Mouse (Mus musculus) small intestine, adult 2 months (tissue): ENCODE data around the gene Arhgef19. TPM values are rescaled to one million over a fixed set of nuclear protein-coding genes. Genes with fewer than 3 reads are reported as not detected.
A peak's percentile ranks its signal among the peaks of the same experiment; 100 is the strongest.

Source experiments
- H3K27ac ChIP-seq: fragments of 200-500 bp; 2 replicates; pipeline ENCODE4 v1.5.1; 2012; ENCODE audit warnings: low read depth, low read length, control low read depth, inconsistent platforms; ENCODE audit not compliant: insufficient read depth
- H3K27me3 ChIP-seq: fragments of 200-500 bp; 2 replicates; pipeline ENCODE4 v1.6.1; 2012; ENCODE audit warnings: mild to moderate bottlenecking, moderate library complexity, low read length, inconsistent platforms; ENCODE audit not compliant: control insufficient read depth, insufficient read depth
- H3K36me3 ChIP-seq: fragments of 200-500 bp; 2 replicates; pipeline ENCODE4 v1.6.1; 2012; ENCODE audit warnings: mild to moderate bottlenecking, low read length, control low read depth, inconsistent platforms; ENCODE audit not compliant: control insufficient read depth, insufficient read depth
- H3K4me1 ChIP-seq: fragments of 200-500 bp; 2 replicates; pipeline ENCODE4 v1.6.1; 2012; ENCODE audit warnings: low read length, inconsistent platforms, mixed read lengths; ENCODE audit not compliant: control insufficient read depth, insufficient read depth, insufficient read length
- H3K4me3 ChIP-seq: fragments of 200-500 bp; 2 replicates; pipeline ENCODE4 v1.5.1; 2012; ENCODE audit warnings: low read depth, mild to moderate bottlenecking, control low read depth, inconsistent platforms, low read length, moderate library complexity
- CTCF ChIP-seq: fragments of 200-500 bp; IDR thresholded peaks from 2 replicates; pipeline ENCODE4 v1.5.1; 2012; ENCODE audit warnings: low read depth, mild to moderate bottlenecking, control low read depth, inconsistent platforms, low read length, moderate library complexity, mixed read lengths; ENCODE audit not compliant: insufficient replicate concordance, insufficient read length; ENCODE audit errors: extremely low read depth
- POLR2A ChIP-seq: fragments of 200-500 bp; IDR thresholded peaks from 2 replicates; pipeline ENCODE4 v1.6.1; 2012; ENCODE audit warnings: low read depth, mild to moderate bottlenecking, control low read depth, inconsistent platforms, low read length, moderate library complexity
- WGBS: fragments of 180-500 bp; shearing (Covaris S2); methylation state at CpG from one replicate; pipeline ENCODE4 v1.1.7; 2018; 5-methylcytosine and 5-hydroxymethylcytosine counted together
- polyA plus RNA-seq: library from polyadenylated mRNA; depleted of rRNA; stranded (reverse); fragments of >200 nt; gene quantifications from 2 replicates; pipeline ENCODE4 v1.2.3, GENCODE M21; 2012

Arhgef19 gene
- polyA plus RNA-seq, 1 experiment = 48.8 TPM

DNA sequence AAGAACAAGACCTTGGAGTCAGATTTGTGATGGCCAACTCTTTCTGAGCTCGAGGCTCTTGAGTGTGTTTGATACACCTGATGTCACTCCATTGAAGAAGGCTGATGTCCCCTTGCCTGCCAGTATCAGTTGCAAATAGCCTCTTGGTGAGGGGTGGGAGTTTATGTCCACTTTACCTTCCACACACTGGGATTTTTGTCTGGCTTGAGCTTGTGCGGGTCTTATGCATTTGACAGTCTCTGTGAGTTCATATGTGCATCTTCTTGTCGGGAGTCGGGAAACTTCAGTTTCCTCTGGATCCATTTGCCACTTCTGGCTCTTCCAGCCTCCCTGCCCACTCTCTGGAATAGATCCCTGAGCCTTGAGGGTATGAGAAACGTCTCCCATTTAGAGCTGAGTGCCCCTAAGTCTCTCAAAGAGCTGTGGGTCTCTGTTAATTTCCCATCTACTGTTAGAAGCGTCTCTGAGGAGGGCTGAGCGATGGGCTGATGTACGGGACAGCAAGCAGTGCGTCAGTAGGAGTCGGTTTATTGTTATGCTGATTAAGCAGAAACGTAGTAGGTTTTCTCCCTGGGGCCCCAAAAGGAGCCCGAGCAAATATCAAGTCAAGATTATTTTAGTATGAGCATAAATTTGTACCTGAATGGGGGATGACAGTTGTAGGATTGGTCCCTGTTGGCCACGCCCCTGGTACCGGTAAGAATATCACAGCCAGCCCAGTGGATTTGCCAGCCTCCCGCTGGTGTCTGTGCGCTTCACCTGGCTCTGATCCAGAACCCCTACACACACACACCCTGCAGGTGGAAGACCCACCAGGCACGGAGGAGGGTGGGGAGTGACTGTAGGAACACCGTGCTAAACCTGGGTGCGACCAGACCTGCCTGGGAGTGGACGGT lies 559 bp upstream of the Arhgef19 start:
- Histone ChIP-seq H3K27ac (peak overlapping the region; percentile 23; the same call in 1 of the 2 replicates), H3K36me3 (no peaks in the 10 kb centered on the region), H3K4me1 (peaks cover 23% of the 10 kb centered on the region), H3K27me3 (no peaks in the 10 kb centered on the region), H3K4me3 (peak overlapping the region; percentile 68)
- TF ChIP-seq POLR2A (no peak), CTCF (no peak)
- WGBS = 11% methylated on average over 20 of the region's 20 CpGs

DNA sequence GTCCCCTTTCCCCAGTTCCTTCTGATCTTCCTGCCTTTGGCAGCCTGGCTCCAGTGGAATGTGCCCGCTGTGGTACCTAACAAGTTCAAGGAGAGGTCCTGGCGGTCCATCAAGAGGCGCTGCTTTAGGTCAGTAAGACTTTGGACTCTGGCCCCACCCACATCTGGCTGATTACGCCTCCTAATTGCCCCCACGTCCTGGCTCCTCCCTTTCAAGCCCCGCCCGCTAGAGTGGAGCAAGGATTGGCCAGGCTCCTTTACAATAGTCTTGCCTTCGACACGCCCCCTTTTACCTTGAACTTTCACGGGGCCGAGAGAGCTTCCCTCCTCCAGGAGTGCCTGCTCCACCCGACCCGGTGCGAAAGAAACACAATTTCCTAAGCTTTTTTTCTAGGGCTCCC lies 1.3 kb downstream of the Arhgef19 start:
- Histone ChIP-seq H3K27ac (peak overlapping the region; percentile 75), H3K27me3 (no peaks in the 10 kb centered on the region), H3K36me3 (no peaks in the 10 kb centered on the region; the same call in 1 of the 2 replicates), H3K4me1 (peaks cover 27% of the 10 kb centered on the region), H3K4me3 (peak overlapping the region; percentile 46)
- no peak for TF ChIP-seq CTCF
- no peak; the same call in 1 of the 2 replicates for TF ChIP-seq POLR2A
- 5% methylated on average over 14 of the region's 14 CpGs for WGBS

DNA sequence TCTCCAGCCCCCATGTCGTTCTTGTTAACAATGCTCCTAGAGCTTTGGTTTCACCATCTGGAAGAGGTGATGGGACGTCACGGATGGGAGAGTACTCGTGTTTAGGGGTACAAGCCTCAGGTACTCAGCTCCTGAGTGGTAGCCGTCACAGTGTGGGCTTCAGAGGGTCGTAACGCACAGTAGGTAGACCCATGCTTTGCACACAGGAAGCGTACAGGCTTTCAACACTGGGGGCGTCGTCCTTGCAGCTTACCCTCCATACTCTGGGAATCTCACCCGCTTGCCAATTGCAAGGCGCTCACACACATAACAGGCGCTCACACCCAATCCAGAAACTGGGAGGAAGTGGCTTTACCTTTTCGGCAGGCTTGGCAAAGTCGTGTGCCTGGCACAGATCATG lies 2.6 kb downstream of the Arhgef19 start:
- 35% methylated on average over 15 of the region's 15 CpGs for WGBS
- Histone ChIP-seq H3K27me3 (no peaks in the 10 kb centered on the region), H3K36me3 (peaks cover 7% of the 10 kb centered on the region), H3K27ac (no peak overlapping the region), H3K4me3 (no peak overlapping the region), H3K4me1 (peaks cover 27% of the 10 kb centered on the region)
- TF ChIP-seq CTCF = no peak
- TF ChIP-seq POLR2A = no peak

DNA sequence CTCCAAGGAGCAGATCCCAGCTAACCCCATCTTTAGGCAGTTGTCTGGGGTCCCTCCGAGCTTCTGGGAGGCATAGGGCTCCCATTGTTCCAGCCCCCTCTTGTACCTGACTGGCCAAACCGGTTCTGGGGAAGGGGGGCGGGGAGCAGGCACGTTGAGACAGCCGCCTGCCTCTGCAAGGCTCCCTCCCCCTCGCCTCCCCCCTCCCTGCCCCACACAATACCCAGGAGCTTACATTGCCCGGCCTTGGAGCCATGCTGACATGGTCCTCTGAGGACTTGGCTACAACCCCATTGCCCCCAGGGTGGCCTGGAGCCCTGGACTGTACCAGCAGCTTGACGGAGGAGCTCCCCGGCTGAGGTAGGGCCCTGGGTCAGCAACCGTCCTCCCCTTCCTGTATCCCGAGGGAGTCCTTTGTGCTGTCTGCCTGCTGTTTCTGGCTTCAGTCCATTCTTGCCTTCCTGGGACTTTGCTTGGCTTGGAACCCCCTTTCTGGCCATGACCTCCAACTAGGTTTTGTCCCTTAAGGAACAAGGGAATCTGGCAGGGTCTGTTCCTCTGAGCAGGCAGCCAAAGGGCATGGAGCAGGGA lies 3.4 kb downstream of the Arhgef19 start:
- TF ChIP-seq CTCF = no peak
- no peak for TF ChIP-seq POLR2A
- Histone ChIP-seq H3K27ac (no peak overlapping the region), H3K4me1 (peaks cover 32% of the 10 kb centered on the region), H3K4me3 (peak overlapping the region; percentile 27), H3K36me3 (peaks cover 9% of the 10 kb centered on the region), H3K27me3 (no peaks in the 10 kb centered on the region)
- 12% methylated on average over 11 of the region's 11 CpGs for WGBS

- Histone ChIP-seq H3K27ac (no peak overlapping the region), H3K4me1 (peaks cover 39% of the 10 kb centered on the region), H3K4me3 (no peak overlapping the region), H3K27me3 (no peaks in the 10 kb centered on the region), H3K36me3 (peaks cover 9% of the 10 kb centered on the region)
- WGBS = 66% methylated on average over 5 of the region's 5 CpGs
- TF ChIP-seq CTCF = no peak
- no peak for TF ChIP-seq POLR2A
Observed at GRCm38 (mm10) chr4:141243636-141244035, 4.3 kb downstream of the Arhgef19 start.

GRCm38 (mm10) chr4:141244401-141244800 lies 5.1 kb downstream of the Arhgef19 start:
- no peaks in the 10 kb centered on the region for H3K27me3 ChIP-seq
- WGBS = 69% methylated on average over 5 of the region's 5 CpGs
- TF ChIP-seq POLR2A (no peak), CTCF (no peak)
- peaks cover 35% of the 10 kb centered on the region for H3K4me1 ChIP-seq
- H3K36me3 ChIP-seq = peaks cover 13% of the 10 kb centered on the region
- no peak overlapping the region for H3K4me3 ChIP-seq
- no peak overlapping the region for H3K27ac ChIP-seq

DNA sequence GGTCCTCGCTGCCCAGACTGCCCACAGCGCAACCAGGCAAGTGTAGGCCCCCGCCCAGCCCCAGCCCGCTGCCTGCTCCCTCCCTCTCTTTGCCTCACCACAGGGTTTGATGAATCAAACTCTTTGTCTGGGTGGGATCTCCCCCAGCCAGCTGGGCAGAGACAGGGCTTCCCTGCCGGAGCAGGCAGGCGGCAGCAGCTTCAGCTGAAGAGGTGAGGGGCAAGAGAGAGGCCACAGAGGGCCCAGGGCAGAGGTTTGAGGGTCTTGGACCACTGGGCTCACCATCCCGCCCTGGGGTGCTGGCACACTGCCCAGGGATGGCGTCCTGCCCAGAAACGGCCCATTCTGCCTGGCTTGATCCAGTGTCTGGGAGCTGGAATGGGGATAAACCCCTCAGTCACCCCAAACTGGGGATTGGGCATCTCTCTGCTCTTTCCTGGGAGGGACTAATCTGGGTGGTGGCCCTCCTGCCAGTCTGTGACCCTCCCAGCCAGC lies 5.7 kb downstream of the Arhgef19 start:
- H3K4me3 ChIP-seq = no peak overlapping the region
- no peak overlapping the region for H3K27ac ChIP-seq
- WGBS = 44% methylated on average over 9 of the region's 9 CpGs
- no peaks in the 10 kb centered on the region for H3K27me3 ChIP-seq
- peaks cover 14% of the 10 kb centered on the region for H3K36me3 ChIP-seq
- TF ChIP-seq POLR2A (no peak), CTCF (no peak)
- H3K4me1 ChIP-seq = peaks cover 35% of the 10 kb centered on the region
